Mouse (Mus musculus): Measurements from ENCODE around the gene Pim2.
"Not testable (repeated sequence)": the region's sequence is repeated elsewhere in the genome, so short reads cannot be mapped to it uniquely, and the experiment has no call there.

Gene Pim2

DNA sequence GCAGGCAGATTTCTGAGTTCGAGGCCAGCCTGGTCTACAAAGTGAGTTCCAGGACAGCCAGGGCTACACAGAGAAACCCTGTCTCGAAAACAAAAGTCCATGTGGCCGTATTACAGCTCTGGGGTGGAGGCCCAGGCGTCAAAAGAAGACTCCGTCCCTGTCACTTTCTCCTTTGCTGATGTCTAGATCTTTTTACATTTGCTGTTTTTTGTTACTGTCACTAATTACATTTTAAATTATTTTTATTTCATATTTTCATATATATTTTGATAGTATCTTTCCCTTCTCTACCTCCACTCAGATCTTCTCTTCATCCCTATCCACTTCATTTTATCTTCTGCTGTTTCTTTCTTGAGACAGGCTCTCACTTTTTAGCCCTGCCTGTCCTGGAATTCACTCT lies 29.7 kb downstream of the Pim2 start, which contains the start of gene Gm10491:
Gm10491 (minus strand) TSS at position 101 of the 400 bp plus-strand sequence.
- DNase-seq (ENCODE audit: low spot score): no peak

DNA sequence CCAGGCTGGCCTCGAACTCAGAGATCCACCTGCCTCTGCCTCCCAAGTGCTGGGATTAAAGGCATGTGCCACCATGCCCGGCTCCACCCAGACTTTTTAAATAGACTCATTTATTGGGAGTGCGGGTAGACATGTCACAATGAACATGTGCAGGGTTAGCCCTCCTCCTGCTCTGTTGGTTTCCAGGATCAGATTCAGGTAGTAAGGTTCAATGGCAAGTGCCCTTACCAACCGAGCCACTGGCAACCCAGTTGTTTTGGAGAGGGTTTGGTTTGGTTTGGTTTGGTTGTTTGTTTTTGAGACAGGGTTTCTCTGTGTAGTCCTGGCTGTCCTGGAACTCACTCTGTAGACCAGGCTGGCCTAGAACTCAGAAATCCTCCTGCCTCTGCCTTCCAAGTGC lies 31.2 kb downstream of the Pim2 start, which contains the start of gene Gm10490:
Gm10490 (plus strand) TSS at position 301 of the 400 bp plus-strand sequence.
- DNase-seq (ENCODE audit: low spot score): not testable (repeated sequence)

DNA sequence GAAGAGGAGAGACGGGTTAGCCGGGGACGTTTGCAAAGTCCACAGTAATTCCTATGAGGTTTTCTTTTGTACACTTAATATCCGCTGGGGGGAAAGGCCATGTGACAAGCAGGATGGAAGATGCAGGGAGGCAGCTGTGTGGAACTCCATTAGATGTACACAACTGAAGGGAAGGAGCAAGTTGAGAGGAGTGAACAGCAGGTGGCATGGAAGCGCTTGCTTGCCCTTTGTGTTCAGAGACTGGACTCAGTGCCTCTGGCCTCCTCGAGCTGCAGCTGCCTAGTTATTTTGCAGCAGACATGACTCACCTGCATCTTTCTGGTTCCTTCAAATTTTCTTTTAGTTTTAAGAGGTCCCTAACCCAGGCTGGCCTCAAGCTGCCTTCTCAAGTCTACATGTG lies 32.4 kb downstream of the Pim2 start:
- no peak for DNase-seq (ENCODE audit: low spot score)

DNA sequence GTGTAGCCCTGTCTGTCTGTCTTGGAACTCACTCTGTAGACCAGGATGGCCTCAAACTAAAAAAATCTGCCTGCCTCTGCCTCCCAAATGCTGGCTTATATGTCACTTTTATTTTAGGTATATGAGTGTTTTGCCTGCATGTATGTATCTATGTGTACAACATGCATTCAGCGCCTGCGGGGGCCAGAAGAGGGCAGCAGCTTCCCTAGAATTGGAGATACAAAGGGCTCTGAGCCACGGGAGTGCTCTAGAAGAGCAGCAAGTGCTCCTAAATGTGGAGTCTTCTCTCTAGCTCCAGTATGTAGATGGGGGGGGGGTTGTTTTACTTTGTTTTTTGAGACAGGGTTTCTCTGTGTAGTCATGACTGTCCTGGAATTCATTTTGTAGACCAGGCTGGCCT lies 37.6 kb downstream of the Pim2 start:
- DNase-seq (ENCODE audit: low spot score): not testable (repeated sequence)

DNA sequence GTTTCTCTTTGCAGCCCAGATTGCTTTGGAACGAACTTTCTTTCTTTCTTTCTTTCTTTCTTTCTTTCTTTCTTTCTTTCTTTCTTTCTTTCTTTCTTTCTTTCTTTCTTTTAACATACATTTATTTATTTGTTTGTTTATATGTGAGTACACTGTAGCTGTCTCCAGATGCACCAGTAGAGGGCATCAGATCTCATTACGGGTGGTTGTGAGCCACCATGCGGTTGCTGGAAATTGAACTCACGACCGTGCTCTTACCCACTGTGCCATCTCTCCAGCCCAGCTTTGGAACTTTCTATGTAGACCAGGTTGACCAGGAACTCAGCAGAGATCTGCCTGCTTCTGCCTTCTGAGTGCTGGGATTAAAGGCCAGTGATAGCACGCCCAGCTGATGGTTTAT lies 39.9 kb downstream of the Pim2 start:
- not testable (repeated sequence) for DNase-seq (ENCODE audit: low spot score)

DNA sequence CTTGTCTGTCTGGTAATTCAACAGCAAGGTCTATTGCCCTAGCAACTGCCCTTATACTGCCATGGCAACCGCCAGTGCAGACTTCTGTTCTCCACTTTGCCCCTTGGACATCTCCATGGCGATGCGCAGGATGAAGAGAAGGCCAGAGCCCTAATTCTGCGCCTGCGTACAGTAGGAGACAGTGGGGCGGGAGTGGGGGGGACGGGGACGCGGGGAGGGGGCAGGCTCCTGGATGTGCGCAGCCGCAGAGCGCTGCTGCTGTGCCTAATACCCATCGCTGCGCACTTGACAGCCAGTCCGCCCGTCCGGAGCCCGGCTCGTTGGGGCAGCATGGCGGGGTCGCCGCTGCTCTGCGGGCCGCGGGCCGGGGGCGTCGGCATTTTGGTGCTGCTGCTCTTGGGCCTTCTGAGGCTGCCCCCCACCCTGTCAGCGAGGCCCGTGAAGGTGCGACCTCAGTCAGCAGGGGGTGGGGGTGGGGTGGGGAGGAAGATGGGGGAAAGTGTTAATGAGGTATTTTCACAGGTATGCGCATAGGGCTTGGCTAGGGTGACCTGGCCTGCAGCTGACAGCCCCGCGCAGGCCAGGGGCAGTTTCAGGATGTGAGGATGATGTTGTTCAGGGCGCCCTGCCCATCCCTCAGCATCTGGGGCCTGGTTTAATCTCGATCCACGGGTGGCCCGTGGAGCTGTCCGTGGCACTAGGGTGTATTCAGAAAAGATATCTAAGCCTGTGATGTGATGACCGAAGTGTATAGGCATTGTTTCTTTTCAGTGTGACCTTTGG lies 41.7 kb downstream of the Pim2 start, which contains the start of gene Pcsk1n:
Pcsk1n (plus strand) TSS at position 222 of the 783 bp plus-strand sequence.
- DNase-seq (ENCODE audit: low spot score): no peak

DNA sequence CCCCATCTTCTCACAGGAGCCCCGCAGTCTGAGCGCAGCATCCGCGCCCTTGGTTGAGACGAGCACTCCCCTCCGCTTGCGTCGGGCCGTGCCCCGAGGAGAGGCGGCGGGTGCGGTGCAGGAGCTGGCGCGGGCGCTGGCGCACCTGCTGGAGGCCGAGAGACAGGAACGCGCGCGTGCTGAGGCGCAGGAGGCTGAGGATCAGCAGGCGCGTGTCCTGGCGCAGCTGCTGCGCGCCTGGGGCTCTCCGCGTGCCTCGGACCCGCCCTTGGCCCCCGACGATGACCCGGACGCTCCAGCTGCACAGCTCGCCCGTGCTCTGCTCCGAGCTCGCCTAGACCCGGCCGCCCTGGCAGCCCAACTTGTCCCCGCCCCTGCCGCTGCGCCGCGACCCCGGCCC lies 44.0 kb downstream of the Pim2 start:
- DNase-seq (ENCODE audit: low spot score): no peak

DNA sequence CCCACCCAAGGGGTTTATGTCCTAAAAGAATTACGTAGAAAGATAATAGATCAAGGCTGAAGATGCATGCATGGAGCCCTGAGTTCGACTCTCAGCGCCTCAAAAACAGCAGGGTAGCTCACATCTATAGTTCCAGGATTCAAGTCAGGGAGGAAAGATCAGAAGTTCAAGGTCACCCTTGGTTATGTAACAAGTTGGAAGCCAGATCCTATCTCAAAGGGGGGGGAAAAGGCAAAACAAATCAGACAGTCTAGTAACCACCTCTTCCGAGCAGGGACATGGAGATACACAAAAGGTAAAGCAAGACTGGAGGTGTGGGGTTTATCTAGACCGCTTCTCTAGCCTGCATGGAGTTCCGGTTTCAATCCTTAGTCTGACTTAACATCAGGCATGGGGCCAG lies 48.2 kb downstream of the Pim2 start:
- DNase-seq (ENCODE audit: low spot score): no peak

DNA sequence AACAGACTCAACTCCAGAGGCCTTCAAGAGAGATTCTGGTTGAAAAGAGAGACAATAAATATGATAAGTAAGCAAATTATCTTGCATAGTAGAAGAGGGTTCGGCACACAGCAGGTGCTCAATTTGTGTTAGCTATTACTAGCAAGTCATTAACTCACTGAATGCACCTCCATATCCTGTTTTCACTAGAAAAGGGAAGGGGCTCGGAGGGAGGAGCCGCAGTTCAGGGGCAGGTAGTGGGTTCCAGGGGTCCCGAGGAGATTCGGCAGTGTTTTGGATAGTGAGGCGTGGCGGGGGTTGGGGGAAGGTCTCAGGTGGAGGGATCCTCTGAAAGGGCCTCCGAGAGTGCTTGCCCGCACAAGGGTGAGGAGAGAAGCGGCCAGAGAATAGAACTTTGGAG lies 49.1 kb downstream of the Pim2 start:
- no peak for DNase-seq (ENCODE audit: low spot score)

DNA sequence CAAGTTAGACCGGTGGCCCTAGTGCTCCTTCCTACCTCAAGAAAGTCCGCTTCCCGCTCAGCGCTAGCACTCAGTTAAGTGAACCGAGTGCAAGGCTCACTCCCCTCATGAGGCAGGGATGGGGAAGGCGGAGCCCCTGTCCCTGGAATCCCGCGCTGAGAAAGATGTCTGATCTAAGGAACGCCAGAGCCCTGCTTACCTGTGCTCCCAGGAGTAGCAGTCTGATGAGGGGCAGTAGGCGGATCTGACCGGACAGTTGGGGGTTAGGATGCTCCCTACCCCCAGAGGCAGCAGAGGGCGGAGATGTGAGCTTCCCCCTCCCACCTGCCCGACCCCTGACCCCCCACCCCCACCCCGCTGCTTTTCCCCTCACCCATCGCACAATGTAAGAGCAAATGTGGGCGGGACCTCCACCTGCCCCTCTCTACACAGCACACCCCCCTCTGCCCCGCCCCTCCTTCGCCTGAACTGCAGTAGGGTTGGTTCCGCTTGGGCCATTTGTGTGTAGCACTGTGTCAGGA lies 50.3 kb downstream of the Pim2 start, which contains the start of gene Eras:
Eras (minus strand) TSS at position 338 of the 521 bp plus-strand sequence.
- no peak for DNase-seq (ENCODE audit: low spot score)
